Mouse (Mus musculus) heart, postnatal 10 days (tissue): ENCODE results near the gene Cog5. TPM values are rescaled to one million over a fixed set of nuclear protein-coding genes. Genes with fewer than 3 reads are reported as not detected.

Source experiments
- DNase-seq, 2 experiments: peaks; one replicate each; pipeline ENCODE4 v3.0.0; 2021
- intact Hi-C: fragments of 180-260 bp; cut with DNase I; formaldehyde crosslinking; loops from one replicate; pipeline ENCODE4 v1.15.1; 2025
- total RNA-seq, 2 experiments: library from RNA; stranded (reverse); gene quantifications; 2 replicates each; pipeline ENCODE4 v1.2.3; 2021

The Cog5 gene
- total RNA-seq, 2 experiments from 2014 or later, result 54.9 to 69.8 TPM

DNA sequence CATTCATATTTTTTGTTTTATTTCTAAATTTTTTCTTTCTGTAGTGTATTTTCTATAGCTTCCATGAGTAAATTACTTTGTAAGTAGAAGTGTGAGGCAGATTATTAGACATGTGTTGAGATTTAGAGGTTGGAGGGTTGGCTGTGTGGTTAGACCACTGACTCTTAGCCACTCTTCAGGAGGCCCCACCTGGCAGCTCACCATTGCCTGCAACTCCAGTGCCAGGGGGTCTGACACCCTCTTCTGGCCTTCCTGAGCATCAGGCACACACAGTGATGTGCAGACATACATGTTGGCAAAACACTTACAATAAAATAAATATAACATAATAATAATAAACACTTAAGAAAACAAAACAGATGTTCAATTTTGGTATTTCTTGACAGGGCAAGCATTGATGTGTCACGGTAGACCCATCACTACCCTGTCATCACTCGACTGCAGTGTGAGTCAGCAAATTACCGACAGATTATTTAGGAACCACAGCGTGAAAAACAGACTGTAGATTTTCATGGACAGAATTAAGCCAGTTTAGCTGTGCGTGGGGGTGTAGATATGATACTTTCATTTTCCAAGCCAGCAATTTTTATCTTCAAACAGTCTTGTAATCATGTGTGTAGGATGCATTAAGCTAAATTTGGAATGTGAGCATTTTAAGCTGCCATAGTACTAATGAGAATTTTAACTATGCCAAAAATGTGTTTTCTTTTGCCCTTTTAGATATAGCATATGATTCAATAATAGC lies 151.9 kb downstream of the Cog5 start:
- no peak for DNase-seq
- intact Hi-C loops, result no loop called here

DNA sequence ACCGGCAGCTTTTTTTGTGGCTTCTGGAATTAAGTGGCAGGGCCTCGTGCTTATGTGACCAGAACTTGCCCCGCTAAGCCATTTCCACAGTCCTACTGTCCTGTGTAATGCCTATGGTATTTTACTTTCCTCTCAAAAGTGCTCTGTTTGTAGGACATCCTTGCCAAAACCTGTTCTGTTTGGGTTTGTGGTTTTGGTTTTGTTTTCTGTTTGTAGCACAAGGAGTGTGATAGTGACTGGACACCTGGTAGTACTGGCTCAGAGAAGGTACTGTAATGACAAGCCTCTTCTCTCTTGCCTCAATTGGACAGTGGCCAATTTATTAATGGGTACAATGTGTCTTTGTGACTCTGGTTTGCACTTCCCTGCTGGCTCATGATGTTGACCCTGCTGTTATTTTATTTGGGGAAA lies 163.4 kb downstream of the Cog5 start:
- intact Hi-C loops, result no loop called here
- peak in 1 of 2 experiments; percentile 14 for DNase-seq

DNA sequence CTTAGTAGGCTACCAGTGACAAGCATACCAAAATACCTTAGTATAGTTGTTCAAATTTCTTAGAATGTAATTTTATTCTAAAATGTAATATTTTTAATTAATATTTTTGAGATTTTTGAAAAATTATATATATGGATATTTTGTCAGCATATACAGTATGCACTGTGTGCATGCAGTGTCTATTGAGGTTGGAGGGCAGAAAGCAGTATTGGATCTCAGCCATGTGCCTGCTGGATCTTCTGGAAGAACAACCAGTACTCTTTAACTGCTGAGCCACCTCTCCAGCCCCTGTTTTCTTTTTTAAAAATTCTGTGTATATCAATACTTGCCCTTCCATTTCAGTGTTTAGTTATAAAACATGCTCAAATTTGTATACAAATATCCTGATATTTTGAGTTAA lies 164.4 kb downstream of the Cog5 start:
- DNase-seq, result no peak
- intact Hi-C loops, result no loop called here

DNA sequence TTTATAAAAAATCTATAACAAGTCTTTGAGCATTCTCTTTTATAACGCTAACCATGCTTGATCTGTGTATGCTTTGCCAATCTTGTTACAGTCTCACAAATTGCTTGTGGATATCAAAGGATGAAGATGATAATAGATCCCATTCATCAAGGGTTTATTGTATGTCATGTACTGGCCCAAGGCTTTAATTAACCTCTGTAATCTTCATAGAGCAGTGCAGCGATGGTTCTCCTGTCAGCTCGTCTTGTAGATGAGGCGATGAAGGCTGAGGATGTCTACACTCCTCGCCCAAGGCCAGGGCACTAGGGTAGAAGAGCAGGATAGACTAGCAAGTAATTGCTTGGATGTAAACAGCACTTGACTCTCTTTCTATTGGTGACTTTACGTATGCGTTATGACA lies 164.9 kb downstream of the Cog5 start:
- DNase-seq, result no peak
- intact Hi-C loops, result no loop called here

DNA sequence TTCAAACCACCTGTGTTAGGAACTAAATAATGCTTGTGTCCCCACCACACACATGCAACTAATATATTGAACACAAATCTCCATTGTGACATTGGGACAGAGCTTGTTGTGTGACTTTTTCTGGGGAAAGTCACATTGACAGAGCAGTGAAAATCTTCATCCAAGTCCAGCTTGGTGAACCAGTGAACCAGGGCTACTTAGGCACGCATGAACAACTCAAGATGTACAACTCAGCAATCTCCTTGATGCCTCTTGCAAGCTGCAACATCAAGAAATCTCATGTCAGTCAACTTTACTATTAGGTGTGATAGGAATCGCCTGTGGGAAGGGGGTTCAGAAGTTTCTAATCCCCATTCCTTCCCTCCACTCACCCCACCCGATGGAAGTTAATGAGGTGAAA lies 169.0 kb downstream of the Cog5 start:
- intact Hi-C loops, result no loop called here
- DNase-seq, result no peak

DNA sequence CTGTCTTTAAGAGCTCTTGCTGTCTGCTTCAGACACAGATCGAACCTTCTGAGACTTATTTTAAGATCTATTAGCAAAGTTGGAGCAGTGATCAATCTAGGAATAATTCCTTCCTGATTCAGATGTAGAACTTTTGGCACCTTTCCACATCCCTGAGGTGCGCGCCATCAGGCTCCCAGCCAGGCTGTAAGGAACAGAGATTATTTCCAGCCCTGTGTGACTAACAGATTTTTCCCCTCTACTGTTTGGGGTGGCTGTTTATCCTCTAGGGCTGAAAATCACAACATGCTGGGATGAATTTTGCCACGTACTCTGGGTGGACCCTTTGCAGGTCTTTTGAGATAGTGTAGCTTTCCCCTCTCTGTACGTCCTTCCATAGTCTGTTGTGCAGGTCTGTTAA lies 170.2 kb downstream of the Cog5 start:
- peak in 1 of 2 experiments; percentile 24 for DNase-seq
- intact Hi-C loops, result no loop called here

DNA sequence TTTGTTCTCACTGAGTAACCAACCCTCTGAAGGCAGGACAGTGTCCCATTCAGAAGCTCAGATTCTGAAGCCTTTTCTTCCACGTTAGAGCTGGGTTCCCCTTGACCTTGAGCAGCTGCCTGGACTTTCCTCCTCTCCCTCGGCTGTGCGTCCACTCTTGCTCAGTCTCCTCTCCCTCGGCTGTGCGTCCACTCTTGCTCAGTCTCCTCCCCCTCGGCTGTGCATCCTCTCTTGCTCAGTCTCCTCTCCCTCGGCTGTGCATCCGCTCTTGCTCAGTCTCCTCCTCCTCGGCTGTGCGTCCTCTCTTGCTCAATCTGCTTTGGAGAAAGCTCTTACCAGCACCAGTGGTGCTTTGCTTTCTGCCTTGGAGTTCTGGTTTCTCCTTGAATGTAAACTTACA lies 171.2 kb downstream of the Cog5 start:
- intact Hi-C loops, result no loop called here
- DNase-seq, result no peak

DNA sequence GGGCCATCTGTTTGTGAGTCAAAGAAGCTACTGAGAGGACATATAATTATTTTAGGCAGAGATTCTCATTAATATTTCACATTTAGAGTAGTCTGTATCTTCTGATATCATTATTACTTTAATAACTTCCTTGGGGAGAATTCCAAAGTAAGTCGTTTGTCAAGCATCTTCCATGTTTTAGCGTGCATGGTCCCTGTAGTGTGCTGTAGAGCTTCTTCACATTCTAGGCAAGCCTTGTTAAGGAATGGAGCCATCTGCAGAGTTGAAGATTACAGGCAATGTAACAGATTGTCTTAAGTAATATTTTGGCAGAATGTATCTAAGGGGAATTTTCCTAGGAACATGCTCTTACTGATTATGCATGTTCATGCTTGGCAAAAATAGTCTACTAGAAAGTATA lies 171.8 kb downstream of the Cog5 start:
- intact Hi-C loops, result no loop called here
- no peak for DNase-seq

DNA sequence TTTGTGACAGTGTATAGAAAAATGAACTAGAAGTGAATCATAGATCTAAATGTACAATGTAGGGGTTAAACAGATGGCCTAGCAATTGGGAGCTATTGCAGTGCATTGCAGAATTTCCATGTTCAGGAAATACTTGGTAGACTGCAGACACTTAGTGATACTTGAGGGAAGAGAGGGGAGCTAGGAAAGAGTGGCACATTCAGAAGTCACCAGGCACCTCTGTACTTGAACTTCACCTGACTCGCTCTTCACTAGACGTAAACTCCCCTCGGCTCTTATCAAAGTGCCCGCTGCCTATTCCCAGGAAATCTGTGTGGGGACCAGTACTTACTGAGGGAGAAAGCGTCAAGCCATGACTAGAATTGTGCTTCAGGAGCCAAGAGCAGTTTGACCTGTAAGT lies 180.8 kb downstream of the Cog5 start:
- intact Hi-C loops, result no loop called here
- no peak for DNase-seq

DNA sequence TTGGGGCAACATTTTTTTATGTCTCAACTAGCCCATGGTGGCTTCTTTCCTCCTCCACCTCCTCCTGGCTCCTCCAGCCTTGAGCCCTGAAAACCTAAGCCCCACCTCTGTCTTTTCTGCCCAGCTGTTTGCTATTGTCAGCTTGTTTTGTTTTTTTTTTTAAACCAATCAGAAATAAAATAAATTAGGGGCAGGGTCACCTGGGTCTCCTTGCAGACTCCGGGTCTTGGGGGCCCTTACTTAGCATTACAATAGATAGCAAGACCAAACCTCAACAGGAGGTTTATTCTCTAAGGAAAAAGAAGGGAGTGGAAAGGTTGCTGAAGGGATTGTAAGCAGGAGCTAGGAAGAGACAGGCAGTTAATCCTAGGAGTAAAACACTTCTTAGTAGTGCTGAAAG lies 181.5 kb downstream of the Cog5 start:
- no peak for DNase-seq
- intact Hi-C loops, result no loop called here

DNA sequence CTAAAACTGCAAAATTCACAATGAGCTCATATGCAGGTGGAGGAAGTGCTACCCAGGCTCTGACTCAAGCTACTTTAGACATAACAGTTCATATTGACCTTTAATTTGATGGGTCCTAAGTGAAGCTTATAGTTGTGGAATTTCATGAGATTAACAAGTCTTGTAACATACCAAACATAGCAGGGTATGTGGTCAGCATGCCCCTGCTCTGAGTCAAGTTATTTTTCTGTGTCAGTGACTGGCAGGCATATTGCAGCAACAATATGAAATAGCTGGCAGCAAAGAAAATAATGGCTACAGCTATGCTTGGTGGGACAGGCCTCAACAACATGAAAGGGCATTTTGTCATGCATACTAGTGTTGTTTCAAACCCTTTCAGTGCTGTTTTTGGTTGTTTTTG lies 183.9 kb downstream of the Cog5 start:
- intact Hi-C loops, result no loop called here
- no peak for DNase-seq

DNA sequence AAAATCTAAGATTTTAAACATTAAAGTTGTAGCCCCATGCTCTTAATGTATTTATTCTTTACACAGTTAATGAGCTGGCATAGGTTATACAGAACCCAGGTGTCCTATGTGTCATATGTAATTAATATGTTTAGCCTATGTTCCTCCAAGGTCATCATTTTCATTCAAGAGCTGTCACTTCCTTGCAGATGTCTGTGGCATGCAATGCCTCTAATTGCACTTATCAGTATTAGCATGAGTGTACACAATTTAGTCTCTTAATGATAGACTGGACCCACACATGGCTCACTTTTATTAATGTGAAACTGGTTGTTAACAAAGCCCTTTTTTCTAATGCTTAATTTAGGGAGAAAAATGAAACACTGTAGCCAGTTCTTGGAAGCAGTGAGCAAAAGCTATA lies 184.6 kb downstream of the Cog5 start:
- intact Hi-C loops, result no loop called here
- no peak for DNase-seq

DNA sequence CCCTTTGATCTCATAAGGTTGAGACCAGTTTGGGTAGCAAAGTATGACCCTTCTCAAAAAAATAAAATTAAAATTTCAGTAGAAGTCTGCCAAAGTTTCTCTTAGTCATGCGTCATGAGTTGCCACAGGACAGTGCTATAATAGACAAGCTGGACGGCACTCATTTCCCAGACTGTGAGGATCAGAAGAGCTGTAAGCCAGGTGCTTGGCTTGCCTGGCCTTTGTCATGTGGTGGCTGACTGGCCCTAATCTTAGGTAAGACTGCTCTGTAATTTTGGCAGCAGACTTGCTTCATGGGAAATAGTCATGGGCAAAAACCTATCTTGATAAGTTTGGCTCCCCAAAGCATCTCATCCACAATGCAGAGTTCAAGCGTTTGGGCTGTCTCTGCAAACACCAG lies 191.4 kb downstream of the Cog5 start:
- intact Hi-C loops, result no loop called here
- peak; percentile 17 to 30 for DNase-seq

DNA sequence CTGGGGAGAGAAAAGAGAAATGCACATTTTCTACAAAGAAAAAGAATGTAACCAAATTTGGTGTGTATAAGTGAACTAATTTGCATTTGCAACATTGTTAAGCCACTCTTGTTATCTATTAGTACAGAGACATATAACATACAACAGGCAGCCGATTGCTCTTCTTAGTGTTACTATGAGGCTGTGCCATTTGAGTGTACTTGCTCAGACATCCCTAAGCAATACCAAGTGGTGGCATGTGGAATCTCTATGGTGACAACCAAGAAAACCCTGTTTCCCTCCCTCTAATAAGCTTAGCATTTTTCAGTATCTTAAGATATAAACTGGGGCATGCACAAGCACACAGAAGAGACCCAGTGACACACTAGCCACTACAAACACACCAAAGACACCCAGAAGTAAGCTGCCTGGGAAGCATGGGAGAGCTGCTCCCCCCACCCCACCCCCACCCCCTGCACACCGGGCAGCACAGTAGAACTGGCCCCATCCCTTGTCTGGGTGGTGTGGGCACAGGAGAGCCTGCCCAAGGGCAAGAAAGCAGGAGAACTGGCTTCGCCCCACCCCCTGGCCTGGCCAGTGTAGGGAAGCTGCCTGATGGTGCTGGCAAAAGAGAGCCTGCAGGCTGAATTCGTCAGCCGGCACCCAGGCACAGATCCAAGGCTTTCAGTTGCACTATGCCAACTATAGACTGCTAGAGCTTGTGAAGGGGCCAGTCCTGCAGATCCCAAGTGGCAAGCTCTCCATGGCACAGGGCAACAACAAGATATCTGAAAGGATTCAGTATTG lies 194.2 kb downstream of the Cog5 start:
- DNase-seq, result peak; percentile 83 to 85
- intact Hi-C loops, result no loop called here

DNA sequence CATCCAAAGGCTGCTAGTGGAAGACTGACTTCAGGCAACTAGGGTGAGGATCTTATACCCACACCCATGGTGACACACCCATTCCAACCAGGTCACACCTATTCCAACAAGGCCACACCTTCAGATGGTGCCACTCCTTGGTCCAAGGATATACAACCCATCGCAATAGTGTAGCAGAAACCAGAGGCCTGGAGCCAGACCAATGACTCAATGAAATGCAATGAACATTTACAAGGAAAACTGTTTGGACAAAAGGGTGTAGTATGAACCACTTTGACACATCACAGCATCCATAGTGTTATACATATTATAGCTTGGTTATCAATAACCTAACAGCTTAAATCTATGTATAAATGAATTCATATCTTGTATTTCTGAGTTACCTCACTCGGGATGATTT lies 194.9 kb downstream of the Cog5 start:
- intact Hi-C loops, result no loop called here

DNA sequence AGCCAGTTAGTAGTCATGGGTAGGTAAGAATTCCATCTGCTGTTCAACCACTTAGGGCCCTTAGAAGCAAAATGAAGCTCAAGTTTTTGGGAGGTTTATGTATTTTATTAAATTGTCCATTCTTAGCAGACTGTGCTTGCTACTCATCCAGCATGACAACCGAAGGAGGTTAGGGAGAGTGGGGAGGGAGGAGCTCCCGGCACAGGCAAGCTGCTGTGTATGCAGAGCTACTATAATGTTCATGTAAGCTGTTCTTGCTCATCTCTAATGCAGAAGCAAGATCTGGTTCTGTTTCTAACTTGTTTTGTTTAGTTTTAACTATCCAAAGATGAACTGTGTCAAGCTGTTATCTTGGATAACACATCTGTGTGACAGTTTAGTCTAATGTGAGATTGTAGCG lies 199.4 kb downstream of the Cog5 start:
- intact Hi-C loops, result no loop called here
- no peak for DNase-seq

More for the DNA sequence above, 194.9 kb downstream of the Cog5 start:
- no peak for DNase-seq

DNA sequence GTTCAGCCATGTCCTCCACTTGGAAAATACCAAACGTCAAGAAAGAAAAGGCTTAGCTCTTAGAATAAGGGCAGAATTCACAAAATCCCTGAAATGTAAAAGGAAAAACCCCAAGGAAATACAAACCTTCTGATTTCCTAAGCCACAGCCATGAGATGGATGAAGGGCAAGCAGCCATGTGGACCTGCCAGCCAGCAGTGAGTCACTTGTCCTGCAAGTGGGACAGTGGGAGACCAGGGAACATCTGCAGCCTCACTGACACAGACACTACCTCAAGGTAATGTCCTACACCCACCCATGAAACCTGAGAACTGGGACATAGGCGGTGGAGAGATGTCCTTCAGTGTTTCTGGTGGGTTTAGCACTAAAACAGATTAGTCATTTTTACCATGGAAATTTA lies 200.1 kb downstream of the Cog5 start:
- intact Hi-C loops, result no loop called here
- no peak for DNase-seq

DNA sequence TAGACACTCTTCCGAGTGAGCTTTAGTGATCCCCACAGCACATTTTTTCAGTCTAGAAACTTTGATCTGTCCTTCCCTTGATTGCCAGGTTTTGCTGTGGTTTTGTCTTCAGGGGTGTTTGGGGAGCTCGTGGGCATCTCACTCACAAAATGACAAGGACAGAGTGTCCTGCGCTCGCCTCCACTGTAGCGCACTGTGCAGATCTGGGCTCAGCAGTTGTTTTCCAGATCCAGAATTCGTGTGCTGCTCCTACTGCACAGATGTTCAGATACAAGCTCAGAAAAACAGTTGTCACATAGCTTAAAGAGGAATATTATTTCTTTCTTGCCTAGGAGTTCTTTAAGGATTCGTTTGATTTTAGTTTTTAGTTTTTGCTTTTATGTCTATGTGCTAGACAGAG lies 203.1 kb downstream of the Cog5 start:
- DNase-seq, result no peak
- intact Hi-C loops, result no loop called here

DNA sequence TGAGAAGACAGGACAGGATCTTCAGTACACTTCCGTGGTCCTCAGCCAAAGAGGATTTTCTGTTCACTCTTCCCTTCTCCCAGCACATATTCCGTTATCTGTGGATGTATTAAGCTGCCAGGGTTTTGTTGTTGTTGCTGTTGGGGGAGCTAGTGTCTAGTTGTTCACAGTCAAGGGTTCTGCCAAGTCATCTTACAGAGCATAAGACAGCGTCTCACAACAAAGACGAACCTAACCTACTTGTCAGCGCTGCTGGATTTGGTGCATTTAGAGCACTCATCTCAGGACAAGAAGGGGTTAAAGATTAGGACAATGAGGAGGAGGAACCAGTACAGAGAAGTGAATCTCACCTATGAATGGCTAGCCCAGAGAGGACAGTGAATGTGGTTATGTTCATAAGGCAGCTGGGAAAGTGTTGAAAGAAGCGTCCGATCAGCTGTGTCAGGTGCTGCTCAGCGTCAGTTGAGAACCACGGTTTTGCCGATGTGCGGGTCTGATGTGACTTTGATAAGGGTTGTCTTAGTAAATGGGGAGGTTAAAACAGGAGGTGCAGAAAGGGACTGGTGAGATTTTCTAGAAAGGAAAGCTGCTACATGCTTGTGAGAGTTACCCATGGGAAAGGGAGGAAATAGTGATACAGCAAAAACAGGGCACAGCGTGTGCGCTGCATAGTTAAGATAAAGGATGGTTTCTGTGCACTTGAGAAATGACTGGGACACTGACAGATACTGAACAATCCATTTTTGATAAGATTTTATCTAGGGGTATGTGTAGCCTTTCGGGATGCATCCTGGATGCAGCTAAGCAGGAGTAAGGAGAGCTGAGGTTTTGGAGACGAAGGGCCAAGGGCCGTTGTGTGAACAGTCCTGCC lies 208.2 kb downstream of the Cog5 start:
- no peak for DNase-seq
- intact Hi-C loops, result no loop called here

DNA sequence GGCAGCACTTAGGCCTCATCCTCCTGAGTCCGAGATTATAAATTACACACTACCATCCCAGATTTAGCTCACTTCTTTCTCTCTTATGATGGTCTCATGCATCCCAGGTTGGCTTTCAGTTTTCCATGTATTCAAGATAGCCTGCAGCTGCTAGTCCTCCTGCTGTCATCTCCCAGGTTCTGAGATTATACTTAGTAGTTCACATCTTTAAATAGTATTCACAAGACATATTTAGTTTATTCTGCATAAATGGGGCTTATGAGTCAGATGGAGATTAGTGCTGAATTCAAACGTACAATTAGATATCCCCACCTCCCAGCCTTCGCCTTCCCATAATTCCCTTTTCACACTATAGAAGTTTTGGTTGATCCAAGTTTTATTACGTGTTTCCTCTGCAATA lies 222.1 kb downstream of the Cog5 start:
- intact Hi-C loops, result no loop called here
- no peak for DNase-seq

DNA sequence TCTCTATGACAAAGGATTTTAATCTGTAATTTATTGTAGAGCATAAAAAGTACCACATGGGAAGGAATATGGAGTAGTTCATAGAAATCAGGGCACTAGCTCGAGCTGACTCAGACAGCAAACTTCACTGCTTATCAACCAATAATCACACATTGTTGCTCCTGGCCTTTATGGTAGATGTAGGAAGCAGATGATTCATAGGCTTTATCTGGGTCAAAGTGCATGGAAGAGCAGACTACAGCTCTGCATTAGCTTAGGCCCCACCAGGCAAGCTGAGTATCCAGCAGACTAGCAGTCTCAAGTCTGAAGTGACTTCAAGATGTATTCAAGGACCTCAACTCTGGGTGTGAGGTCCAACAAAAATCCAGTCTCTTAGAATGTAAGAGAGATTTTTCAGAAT lies 228.1 kb downstream of the Cog5 start:
- DNase-seq, result no peak
- intact Hi-C loops, result no loop called here
